Mouse (Mus musculus) liver, adult 2 months (tissue): Measurements from ENCODE around the gene Crygb. TPM values are rescaled to one million over a fixed set of nuclear protein-coding genes. Genes with fewer than 3 reads are reported as not detected.
"Not testable (repeated sequence)": the region's sequence is repeated elsewhere in the genome, so short reads cannot be mapped to it uniquely, and the experiment has no call there.

Source experiments
- DNase-seq: peaks from one replicate; pipeline ENCODE4 v3.0.0-alpha.2; 2011; ENCODE audit warnings: low read depth, low spot score; ENCODE audit errors: extremely low read depth
- H3K27ac ChIP-seq: fragments of 200-500 bp; replicated peaks from 2 replicates; pipeline ENCODE4 v1.5.1; 2012; ENCODE audit warnings: low read depth, mild to moderate bottlenecking, control low read depth, inconsistent platforms, low read length; ENCODE audit not compliant: insufficient read depth
- H3K27me3 ChIP-seq: fragments of 200-500 bp; 2 replicates; pipeline ENCODE4 v1.6.1; 2012; ENCODE audit warnings: mild to moderate bottlenecking, moderate library complexity, low read length, inconsistent platforms; ENCODE audit not compliant: control insufficient read depth, insufficient read depth
- H3K36me3 ChIP-seq: fragments of 200-500 bp; 2 replicates; pipeline ENCODE4 v1.6.1; 2012; ENCODE audit warnings: low read length, inconsistent platforms; ENCODE audit not compliant: control insufficient read depth, insufficient read depth
- H3K4me1 ChIP-seq: fragments of 200-500 bp; 2 replicates; pipeline ENCODE4 v1.6.1; 2011; ENCODE audit warnings: low read length; ENCODE audit not compliant: control insufficient read depth, insufficient read depth
- H3K4me3 ChIP-seq: fragments of 200-500 bp; 2 replicates; pipeline ENCODE4 v1.5.1; 2011; ENCODE audit warnings: low read depth, mild to moderate bottlenecking, control low read depth, low read length, moderate library complexity; ENCODE audit not compliant: insufficient read depth
- H3K79me2 ChIP-seq: fragments of 200-500 bp; 2 replicates; pipeline ENCODE4 v1.6.1; 2012; ENCODE audit warnings: inconsistent platforms, mild to moderate bottlenecking, low read length, moderate library complexity; ENCODE audit not compliant: control insufficient read depth, insufficient read depth
- H3K9ac ChIP-seq: fragments of 200-500 bp; 2 replicates; pipeline ENCODE4 v1.6.1; 2012; ENCODE audit warnings: low read depth, mild to moderate bottlenecking, control low read depth, inconsistent platforms, low read length
- CTCF ChIP-seq: fragments of 200-500 bp; IDR thresholded peaks from 2 replicates; pipeline ENCODE4 v1.5.1; 2011; ENCODE audit warnings: low read depth, low read length, control low read depth
- POLR2A ChIP-seq: fragments of 200-500 bp; IDR thresholded peaks from 2 replicates; pipeline ENCODE4 v1.6.1; 2011; ENCODE audit warnings: low read length, control low read depth; ENCODE audit not compliant: insufficient read depth; ENCODE audit errors: extremely low read depth
- WGBS: fragments of 180-500 bp; shearing (Covaris S2); methylation state at CpG from one replicate; pipeline ENCODE4 v1.1.7; 2018; 5-methylcytosine and 5-hydroxymethylcytosine counted together
- polyA plus RNA-seq: library from polyadenylated mRNA; depleted of rRNA; stranded (reverse); fragments of >200 nt; gene quantifications from 2 replicates; pipeline ENCODE4 v1.2.3, GENCODE M21; 2012
- total RNA-seq: library from RNA; depleted of rRNA; stranded (reverse); fragments of >200 nt; gene quantifications from 2 replicates; pipeline ENCODE4 v1.2.3, GENCODE M21; 2014

The Crygb gene
- total and polyA plus RNA-seq, 2 experiments: not detected

DNA sequence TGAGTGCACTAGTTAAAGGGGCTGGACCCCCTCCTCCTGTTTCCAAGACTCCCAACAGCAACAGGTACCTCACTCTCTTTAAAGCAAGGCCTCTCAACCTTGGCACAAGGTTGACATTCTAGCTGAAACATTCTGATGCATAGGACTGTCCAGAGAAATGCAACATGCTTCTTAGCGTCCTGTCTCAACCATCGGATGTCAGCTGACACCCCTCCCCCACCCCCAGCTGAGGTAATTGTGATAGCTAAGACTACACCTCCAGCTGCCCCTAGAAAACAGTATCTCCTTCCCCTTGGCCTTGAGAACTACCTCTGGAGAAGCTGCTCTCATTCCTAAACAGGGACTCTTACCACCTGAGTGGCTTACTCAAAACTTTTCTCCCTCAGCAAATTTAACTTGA lies 29.9 kb downstream of the Crygb start:
- H3K4me1 ChIP-seq: no peaks in the 10 kb centered on the region
- H3K27me3 ChIP-seq: no peaks in the 10 kb centered on the region
- WGBS: 43% methylated on average over 2 of the region's 2 CpGs
- no peak for TF ChIP-seq POLR2A
- no peak for TF ChIP-seq CTCF
- no peak overlapping the region for H3K9ac ChIP-seq
- no peak overlapping the region for H3K4me3 ChIP-seq
- no peaks in the 10 kb centered on the region for H3K36me3 ChIP-seq
- H3K27ac ChIP-seq: no peak overlapping the region
- no peaks in the 10 kb centered on the region for H3K79me2 ChIP-seq
- DNase-seq: no peak

DNA sequence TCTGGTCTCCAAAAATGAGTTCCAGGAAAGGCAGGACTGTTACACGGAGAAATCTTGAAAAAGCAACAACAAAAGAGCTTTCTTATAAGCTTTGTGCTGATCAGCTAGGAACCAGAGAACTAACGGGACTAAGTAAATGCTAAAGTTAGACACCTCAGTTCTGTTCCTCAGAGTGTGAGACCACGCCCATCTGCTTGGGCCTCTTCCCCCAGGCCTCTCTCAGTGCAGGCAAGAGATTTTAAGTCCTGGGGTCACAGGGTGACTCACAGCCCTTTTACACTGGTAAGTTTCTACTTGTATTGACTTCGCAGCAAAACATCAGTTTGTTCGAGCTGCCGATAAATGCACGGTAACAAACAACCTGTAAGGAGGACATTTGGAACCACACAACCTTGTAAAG lies 30.4 kb downstream of the Crygb start:
- Histone ChIP-seq H3K36me3 (no peaks in the 10 kb centered on the region), H3K27me3 (no peaks in the 10 kb centered on the region), H3K79me2 (no peaks in the 10 kb centered on the region), H3K9ac (no peak overlapping the region), H3K27ac (no peak overlapping the region), H3K4me3 (no peak overlapping the region), H3K4me1 (no peaks in the 10 kb centered on the region)
- no peak for DNase-seq
- TF ChIP-seq POLR2A (no peak), CTCF (no peak)
- WGBS: 83% methylated on average over 7 of the region's 7 CpGs

DNA sequence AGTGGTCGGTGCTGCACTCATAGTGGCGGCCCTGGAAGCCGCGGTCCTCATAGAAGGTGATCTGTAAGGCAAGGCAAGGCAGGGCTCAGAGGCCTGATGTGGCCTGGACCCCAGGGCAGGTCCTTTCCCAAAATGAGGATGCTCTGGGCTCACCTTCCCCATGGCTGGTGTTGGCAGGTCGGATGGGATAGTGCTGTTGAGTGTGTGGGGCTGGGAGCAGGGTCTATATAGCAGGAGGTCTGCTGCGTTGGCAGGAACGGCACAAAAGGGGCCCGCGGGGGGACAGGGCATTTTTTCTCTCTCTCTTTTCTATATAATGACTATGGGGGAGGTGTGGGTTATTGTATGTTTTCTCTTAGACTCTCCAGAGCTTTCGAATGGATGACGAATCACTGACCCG lies 31.1 kb downstream of the Crygb start, which contains the start of gene Cryge:
Cryge (minus strand) TSS at position 198 of the 400 bp plus-strand sequence.
- not testable (repeated sequence) for H3K27ac ChIP-seq, H3K79me2 ChIP-seq, DNase-seq, H3K4me3 ChIP-seq, H3K36me3 ChIP-seq, H3K27me3 ChIP-seq, H3K9ac ChIP-seq, H3K4me1 ChIP-seq
- WGBS: 83% methylated on average over 10 of the region's 12 CpGs

DNA sequence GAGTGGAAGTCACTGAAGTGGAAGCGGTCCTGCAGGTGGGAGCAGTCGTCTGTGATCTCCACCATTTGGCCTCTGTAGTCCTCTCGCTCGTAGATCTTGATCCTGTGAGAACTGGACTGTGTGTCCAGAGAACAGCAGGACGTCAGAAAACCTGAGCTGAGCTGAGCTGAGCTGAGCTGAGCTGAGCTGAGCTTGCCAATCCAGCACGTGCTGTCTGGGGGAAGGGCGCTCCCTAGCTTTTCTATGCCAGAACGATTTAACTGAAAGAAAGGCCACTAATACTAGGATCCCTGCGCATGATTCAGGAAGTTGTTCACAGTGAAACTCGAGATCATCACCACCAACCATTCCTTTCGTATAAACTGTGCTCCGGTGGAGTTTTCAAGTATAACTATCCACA lies 33.3 kb downstream of the Crygb start:
- H3K9ac ChIP-seq: no peak overlapping the region
- no peaks in the 10 kb centered on the region for H3K79me2 ChIP-seq
- 75% methylated on average over 12 of the region's 12 CpGs for WGBS
- H3K27me3 ChIP-seq: no peaks in the 10 kb centered on the region
- no peak for DNase-seq
- no peak overlapping the region for H3K4me3 ChIP-seq
- H3K36me3 ChIP-seq: no peaks in the 10 kb centered on the region
- TF ChIP-seq CTCF: no peak
- no peak for TF ChIP-seq POLR2A
- H3K27ac ChIP-seq: no peak overlapping the region
- peaks cover 2% of the 10 kb centered on the region; the same call in 1 of the 2 replicates for H3K4me1 ChIP-seq

DNA sequence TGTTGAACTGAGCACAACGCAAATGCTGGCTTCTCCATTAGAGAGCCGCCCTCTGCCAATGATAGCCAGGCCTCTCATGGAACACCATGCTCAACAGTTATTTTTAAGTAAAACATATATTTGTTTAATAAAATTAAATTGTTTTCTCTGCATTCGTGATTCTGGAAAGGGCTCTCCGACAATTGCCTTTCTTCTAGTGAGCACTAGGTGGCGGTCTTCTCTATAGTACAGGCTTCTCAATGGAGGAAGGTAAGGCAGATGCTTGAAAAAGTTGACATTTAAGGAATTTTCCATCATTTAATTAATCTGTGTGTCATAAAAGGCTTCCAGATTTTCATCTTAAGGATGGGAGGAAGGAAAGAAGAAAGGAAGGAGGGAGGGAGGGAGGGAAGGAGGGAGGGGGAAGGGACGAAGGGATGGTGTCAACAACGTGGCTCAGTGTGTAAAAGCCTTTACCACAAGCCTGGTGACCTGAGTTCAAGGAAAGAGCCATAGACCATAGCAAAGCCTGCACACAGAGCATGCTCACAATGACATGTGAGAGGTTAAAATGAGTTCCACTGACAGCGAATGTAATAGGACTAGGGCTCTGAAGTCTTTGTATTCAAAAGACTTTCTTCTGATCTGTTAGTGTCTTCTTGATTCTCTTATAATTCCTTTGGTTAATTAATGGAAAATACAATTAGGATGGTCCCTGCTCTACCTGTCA lies 35.5 kb downstream of the Crygb start:
- WGBS: 32% methylated on average over 8 of the region's 8 CpGs
- Histone ChIP-seq H3K79me2 (no peaks in the 10 kb centered on the region), H3K27me3 (no peaks in the 10 kb centered on the region), H3K27ac (no peak overlapping the region), H3K4me1 (peaks cover 2% of the 10 kb centered on the region; the same call in 1 of the 2 replicates), H3K9ac (no peak overlapping the region), H3K4me3 (no peak overlapping the region), H3K36me3 (no peaks in the 10 kb centered on the region)
- no peak for TF ChIP-seq POLR2A
- TF ChIP-seq CTCF: 0 out of 2 replicates have a peak, but pooled peaks have one; percentile 23
- peak; percentile 26 for DNase-seq

DNA sequence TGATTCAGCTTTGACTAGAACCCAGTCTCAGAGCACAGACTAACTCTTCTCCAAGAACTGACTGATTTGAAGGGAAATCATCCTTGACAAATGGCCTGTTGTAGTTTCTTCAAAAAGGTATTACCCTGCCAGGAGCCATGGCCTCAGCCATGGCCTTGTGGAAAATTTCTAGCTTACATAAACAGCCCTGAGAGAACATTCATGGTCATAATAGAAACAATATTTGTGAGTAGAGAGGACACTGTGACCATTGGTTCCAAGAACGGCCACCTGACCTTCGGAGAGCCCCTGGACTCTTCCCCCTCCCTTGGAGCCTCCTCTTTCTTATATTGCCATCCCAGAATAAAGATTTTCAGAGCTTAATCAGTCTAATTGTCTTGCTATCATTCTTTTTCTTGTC lies 38.7 kb downstream of the Crygb start:
- no peak overlapping the region for H3K27ac ChIP-seq
- DNase-seq: no peak
- no peaks in the 10 kb centered on the region for H3K79me2 ChIP-seq
- H3K9ac ChIP-seq: no peak overlapping the region
- no peaks in the 10 kb centered on the region for H3K27me3 ChIP-seq
- WGBS: 76% methylated on average over 2 of the region's 2 CpGs
- H3K4me3 ChIP-seq: no peak overlapping the region
- H3K36me3 ChIP-seq: no peaks in the 10 kb centered on the region
- TF ChIP-seq CTCF: no peak
- no peak for TF ChIP-seq POLR2A
- peaks cover 2% of the 10 kb centered on the region; the same call in 1 of the 2 replicates for H3K4me1 ChIP-seq
